Mouse (Mus musculus) spleen, adult 2 months (tissue): Measurements from ENCODE around the gene Sfi1.
"Not testable (repeated sequence)": the region's sequence is repeated elsewhere in the genome, so short reads cannot be mapped to it uniquely, and the experiment has no call there.

Experiments used
- CTCF ChIP-seq: fragments of 200-500 bp; IDR thresholded peaks from 2 replicates; pipeline ENCODE4 v1.5.1; 2011; ENCODE audit warnings: mild to moderate bottlenecking, inconsistent platforms; ENCODE audit not compliant: insufficient read depth, insufficient read length, insufficient replicate concordance; ENCODE audit errors: extremely low read depth
- POLR2A ChIP-seq: fragments of 200-500 bp; IDR thresholded peaks from 2 replicates; pipeline ENCODE4 v1.6.1; 2011; ENCODE audit warnings: low read depth, low read length, inconsistent platforms

- TF ChIP-seq CTCF = peak; percentile 3; the same call in 1 of the 2 replicates
- TF ChIP-seq POLR2A = not testable (repeated sequence)
Measured at GRCm38 (mm10) chr11:3124932-3125810, 68.1 kb downstream of the Sfi1 start.
